Mouse (Mus musculus): Measurements from ENCODE around the gene Birc6.
"Not testable (repeated sequence)": the region's sequence is repeated elsewhere in the genome, so short reads cannot be mapped to it uniquely, and the experiment has no call there.

Birc6 gene

DNA sequence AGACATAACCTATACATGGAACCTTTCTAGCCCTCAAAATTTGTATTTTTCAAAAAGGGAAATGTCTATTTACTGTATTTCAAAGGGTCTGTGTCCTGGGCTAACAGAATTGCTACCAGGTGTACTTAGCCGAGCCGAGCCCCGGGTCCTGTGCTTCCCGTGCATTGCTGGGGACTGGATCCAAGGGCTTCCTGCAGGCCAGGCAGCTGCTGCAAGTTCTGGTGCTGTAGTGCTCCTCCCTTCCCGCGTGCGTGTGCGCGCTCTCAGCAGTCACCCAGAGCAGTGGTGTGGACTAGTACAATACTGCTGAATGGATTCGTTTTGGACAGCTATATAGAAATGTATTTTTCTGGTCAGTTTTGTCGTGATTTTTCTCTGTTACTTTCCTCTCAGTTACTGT is 31.8 kb downstream of the Birc6 start:
- DNase-seq (ENCODE audit: low read depth, low spot score), result no peak

DNA sequence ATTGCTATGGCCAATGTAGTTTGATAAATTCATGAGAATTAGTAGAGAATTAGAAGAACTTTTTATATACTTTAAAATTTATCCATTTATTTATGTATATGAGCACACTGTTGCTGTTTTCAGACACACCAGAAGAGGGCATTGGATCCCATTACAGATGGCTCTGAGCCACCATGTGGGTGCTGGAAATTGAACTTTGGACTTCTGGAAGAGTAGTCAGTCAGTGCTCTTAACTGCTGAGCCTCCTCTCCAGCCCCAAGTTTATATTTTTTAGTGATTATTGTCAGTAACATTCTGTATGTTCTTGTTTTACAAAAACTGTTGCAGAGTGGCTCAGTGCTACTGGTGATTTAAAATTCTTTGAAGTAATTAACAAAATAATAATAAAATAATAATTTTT is 36.1 kb downstream of the Birc6 start:
- DNase-seq (ENCODE audit: low read depth, low spot score), result no peak

DNA sequence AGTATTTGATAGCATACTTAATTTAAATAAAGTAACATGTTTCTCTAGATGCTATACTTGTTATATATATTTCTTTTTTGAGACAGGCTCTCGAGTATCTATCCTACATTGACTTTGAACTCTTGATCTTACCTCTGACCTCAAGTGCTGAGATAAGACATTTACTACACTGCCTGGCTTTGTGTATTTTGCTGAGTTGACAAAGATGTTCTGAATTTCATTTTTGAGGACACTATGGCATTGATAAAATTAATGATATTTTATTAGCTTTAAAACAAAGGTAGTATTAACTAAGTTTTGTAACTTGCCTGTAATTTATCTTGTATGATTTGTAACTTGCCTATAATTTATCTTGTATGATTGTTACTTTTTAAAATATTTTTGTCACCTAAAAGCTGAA is 41.1 kb downstream of the Birc6 start:
- DNase-seq (ENCODE audit: low read depth, low spot score), result no peak

DNA sequence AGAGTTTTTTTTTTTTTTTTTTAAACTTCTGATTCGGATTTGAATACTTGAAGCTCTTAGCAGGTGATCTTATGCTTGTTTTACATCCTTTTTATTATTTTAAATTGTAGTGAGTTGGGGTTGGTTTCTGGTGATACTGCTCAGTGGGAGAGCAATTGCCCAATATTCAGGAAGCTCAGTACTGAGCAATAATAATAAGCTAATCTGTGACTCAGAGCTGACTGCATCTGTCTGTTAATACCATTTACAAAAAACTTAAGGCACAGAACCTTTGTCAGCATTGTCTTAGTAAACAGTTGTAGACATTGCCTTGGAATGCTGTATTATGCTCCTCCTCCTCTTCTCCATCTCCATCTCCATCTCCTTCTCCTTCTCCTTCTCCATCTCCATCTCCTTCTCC is 42.5 kb downstream of the Birc6 start:
- no peak for DNase-seq (ENCODE audit: low read depth, low spot score)

DNA sequence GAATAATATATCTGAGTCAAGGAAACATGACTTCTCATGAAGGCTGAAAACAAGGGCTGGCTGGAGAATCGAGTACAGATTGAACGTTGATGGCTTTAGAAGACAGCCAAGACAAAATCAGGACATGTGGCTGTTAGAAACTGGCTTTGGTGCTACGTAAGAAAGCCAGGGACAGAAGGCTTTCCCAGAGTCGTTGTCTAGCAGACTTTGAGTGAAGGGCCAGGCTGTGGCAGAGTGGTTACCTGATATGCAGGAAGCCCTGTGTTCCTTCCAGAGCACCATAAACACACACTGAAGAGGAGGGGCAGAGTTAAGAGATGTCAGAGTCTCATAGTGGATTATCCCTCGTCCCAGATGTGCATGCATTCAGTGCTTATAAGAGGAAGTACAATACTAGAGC is 49.1 kb downstream of the Birc6 start:
- DNase-seq (ENCODE audit: low read depth, low spot score), result no peak

DNA sequence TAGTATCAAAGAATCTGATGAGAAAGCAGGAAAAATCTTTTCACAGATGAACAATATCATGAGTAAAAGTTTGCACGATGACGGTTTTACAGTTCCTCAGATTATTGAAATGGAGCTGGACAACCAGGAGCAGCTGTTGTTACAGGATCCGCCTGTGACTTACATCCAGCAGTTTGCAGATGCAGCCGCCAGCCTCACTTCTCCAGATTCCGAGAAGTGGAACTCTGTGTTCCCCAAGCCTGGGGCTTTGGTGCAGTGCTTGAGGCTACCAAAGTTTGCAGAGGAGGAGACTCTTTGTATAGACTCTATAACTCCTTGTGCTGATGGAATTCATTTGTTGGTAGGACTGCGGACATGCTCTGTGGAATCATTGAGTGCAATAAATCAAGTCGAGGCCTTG is 51.5 kb downstream of the Birc6 start:
- no peak for DNase-seq (ENCODE audit: low read depth, low spot score)

DNA sequence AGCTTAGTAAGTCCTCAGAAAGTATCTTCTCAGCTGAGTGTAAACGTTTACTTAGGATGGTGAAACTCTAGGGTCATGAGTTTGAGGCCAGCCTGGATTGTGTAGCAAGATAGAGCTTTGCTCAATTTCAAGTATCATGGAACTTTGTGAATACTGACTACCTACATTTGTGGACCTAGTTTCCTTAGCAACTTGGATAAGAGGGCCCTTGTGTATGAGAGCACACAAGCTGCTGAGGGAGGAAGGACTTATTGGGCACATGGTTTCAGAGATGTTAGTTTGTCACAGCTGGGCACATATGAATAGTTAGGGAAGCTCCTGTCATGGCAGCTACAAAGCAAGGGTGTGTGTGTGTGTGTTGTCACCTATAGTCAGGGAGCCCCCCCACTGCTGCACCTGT is 52.6 kb downstream of the Birc6 start:
- no peak for DNase-seq (ENCODE audit: low read depth, low spot score)

DNA sequence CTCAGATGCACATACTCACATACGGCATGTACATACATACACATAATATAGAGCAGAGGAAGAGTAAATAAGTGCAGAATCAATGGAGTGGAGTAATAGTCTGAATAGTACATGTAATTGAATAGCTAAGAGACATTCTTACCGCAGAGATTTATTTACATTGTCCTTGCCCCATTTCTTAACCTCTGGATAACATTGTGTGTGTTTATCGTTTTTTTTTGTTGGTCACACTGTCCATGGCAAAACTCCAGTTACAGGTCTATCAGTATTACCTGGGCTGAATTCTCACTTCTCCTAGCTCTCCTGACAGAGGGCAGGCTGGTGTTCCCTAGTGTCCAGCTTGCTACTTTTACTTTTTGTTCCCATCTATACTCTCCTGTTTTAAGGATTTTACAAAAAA is 58.7 kb downstream of the Birc6 start:
- no peak for DNase-seq (ENCODE audit: low read depth, low spot score)

DNA sequence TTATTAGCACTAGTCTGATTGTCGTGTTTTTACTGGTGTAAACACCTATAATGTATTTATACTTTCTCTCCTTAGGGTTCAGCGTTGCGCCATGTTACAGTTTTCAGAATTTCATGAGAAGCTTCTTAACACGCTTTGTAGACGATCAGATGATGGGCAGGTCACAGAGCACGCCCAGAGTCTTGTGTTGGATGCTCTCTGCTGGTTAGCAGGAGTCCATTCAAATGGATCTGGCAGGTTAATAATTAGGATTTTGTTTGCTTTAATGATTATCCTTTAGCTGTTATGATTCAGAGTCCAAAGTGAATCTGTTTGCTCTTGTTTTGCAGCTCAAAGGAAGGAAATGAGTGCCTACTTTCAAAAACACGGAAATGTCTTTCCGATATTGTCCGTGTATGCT is 70.8 kb downstream of the Birc6 start:
- no peak for DNase-seq (ENCODE audit: low read depth, low spot score)

DNA sequence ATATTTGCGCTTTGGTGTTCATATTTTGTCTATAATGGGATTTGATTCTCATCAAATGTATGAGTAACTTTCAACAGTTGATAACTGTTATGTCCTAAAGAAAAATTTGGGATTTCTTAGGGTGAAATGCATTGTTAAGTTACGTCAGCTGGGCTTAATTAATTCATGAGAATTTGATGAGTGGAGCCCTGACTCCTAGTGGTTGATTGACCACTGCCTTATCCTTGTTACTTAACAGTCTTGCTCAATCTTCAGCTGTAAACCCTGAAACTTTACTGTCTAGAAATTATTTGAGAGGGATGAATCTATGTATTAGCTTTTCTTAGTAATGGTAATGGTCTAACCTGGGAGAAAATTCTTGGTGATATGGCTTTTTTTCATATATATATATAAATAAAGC is 71.3 kb downstream of the Birc6 start:
- no peak for DNase-seq (ENCODE audit: low read depth, low spot score)

DNA sequence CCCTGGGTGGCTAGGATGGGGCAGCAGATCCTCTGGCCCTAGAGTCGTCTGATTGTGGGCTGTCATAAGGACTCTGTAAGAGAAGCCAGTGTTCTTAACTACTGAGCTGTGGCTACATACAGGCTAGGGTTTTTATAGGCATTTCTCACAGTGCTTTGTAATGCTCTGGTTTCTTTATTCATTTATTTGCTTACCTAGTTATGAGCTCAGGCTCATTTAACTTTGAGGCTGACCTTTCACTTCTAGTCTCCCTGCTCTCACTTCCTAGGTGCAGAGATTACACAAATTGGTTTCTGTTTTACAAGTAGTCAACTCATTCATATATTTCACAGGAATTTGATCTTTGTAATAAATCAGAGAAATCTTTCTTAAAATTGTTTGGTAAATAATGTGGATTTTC is 73.1 kb downstream of the Birc6 start:
- no peak for DNase-seq (ENCODE audit: low read depth, low spot score)

DNA sequence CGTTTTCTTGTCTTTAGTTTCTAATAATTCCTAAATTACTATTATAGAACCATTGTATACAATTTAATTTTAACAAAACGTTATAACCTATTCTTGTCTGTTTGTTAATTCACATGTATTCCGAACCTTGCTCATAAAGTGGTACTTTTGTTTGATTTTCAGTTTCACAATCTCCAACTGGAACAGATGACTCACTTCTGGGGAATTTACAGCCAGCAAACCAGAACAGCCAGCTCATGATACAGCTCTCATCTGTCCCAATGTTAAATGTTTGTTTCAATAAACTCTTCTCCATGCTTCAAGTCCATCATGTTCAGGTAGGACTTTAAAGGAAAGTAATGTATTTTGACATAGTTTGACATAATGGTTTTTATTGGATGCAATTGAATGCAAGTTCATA is 102.7 kb downstream of the Birc6 start:
- no peak for DNase-seq (ENCODE audit: low read depth, low spot score)

DNA sequence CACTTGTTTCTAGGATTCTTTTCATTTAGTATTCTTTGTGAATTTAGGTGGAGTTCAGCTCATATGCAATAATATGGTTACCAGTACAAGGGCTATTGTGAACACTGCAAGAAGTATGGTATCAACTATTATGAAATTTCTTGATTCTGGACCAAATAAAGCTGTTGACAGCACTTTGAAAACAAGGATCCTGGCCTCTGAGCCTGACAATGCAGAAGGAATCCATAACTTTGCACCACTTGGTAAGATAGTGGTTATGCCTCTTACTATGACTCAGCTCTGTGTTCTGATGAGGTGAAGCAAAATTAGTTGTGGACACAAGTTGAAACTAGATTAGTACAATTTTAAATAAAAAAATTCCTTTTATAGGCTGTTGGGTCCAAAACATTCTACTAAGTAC is 114.3 kb downstream of the Birc6 start:
- no peak for DNase-seq (ENCODE audit: low read depth, low spot score)

DNA sequence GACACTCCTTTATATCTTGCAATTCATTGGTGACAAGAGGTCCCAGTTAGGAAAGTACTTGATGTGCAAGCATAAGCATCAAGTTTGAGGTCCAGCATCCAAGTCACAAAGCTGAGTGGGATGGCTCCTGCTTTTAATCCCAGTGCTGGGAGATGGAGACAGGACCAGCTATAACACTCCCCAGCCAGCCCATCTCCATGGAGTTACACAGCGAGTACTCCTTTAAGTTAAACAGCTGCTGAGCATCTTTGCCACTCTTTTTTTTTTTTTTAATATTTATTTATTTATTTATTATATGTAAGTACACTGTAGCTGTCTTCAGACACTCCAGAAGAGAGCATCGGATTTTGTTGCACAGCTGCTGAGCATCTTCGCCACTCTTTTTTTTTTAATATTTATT is 130.3 kb downstream of the Birc6 start:
- DNase-seq (ENCODE audit: low read depth, low spot score), result no peak

DNA sequence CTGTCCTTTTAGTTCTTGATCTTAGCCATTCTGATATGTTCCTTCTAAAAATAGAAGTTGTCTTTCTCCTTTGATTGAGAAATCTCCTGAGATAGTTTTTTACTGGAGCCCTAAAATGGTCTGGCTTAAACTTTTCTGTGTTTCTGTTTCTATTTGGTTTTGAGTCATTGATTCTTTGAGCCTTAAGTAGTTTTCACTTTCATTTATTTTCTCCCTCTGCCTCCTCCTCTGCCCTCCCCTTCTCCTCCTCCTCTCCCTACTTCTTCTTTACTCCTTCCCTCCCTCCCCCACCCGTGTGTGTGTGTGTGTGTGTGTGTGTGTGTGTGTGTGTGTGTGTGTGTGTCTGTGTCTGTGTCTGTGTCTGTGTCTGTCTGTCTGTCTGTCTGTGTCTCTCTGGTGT is 139.9 kb downstream of the Birc6 start:
- DNase-seq (ENCODE audit: low read depth, low spot score), result no peak

DNA sequence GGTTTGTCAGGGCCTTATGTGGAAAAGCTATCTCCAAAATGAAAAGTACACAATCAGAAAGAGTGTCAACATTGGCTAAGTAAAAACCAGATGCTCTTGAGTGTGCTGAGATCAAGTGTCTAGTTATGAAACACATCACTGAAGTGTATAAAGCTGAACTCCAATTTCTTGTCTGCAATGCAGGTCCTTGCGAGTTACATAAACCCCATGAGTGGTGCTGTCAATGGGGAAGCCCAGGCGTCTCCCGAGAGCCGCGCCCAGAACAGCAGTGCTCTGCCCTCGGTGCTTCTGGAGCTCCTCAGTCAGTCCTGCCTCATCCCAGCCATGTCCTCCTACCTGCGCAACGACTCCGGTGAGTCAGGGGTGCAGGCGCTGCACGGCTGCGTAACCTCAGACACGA is 141.9 kb downstream of the Birc6 start:
- no peak for DNase-seq (ENCODE audit: low read depth, low spot score)

DNA sequence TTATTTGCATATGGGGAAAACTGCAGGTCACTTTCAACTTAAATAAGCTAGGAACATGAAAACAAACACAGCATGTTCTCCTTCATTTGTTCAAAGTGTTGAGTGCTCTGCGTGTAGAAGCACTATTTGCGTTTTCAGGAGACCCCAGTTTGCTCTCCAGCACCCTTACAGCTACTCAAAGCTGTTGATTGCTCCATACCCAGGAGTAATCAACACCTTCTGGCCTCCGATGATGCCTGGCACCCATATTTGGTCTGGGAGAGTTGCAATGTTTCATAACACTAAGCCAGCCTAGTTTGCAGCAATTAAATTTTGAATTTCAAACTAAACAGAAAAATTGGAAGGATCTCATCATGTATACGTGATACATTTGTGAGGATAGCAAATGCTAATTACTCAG is 144.4 kb downstream of the Birc6 start:
- DNase-seq (ENCODE audit: low read depth, low spot score), result no peak

DNA sequence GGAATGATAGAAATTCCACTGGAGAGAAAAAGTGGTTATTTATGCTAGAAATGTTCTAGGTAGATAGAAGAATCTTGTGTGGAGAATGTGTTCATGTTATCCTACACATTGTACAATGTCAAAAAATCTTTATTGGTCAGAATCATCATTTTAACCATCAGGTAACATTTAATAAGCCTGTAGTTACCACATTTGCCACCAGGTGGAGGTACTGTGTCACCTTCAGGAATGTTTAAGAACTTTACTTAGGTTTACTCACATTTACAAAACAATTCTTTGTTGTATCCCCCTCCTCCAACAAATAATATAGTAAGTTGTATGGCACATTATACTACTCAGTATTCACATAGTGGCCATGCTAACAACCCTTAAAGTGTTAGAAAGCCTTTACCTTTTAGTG is 145.2 kb downstream of the Birc6 start:
- peak; percentile 50 for DNase-seq (ENCODE audit: low read depth, low spot score)

DNA sequence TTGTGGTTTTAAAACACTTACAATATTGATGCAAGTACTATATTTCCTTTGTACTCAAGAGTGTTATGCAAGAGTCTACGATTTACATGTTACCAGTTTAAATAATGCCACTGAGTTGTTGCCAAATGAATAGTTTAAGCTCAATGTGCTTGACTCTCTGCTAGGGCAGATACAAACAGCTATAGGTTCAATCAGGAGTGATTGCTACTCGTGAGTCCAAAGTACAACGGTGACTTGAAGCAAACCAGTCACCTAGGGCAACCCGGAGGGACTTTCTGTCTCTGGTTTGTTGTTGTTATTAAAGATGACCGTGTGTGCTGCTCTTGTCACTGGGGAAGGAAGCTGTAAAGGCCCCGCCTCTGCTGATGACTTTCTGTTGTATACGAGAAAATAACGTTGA is 150.0 kb downstream of the Birc6 start:
- no peak for DNase-seq (ENCODE audit: low read depth, low spot score)

DNA sequence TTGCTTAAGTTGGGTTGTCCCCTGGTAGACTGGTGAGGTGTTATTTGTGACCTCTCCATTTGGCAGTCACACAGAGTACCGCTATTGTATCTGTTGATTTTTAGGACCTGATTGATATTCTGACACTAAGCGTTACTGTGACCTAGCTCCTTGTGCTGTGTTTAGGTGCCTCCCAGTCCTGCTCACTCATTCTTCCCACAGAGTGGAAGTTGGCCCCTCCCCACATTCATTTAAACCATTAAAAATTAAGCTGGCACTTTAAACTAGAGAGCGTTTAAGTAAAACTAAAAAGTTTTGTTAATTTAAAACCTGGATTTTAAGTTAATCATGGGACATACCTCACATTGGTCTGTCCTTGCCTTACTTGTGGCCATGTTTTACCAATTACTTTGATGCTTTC is 156.8 kb downstream of the Birc6 start:
- DNase-seq (ENCODE audit: low read depth, low spot score), result no peak

DNA sequence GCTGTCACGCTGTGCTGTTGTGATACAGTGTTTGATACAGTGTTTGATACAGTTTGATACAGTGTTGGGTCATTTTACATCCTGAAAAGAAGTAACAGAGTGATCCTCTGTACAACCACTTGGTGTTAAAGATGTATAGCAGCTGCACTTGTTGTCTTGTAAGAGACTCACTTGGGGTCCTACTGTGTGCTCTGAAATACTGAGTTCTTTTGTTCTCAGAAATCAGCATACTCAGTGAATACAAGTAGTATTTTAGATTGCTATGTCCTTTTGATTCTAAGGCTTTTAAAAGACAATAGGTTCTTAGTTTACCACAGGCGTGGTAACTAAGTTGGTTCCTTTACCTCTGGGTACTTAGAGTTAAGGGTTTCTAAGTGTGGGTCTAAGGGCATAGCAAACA is 160.5 kb downstream of the Birc6 start:
- DNase-seq (ENCODE audit: low read depth, low spot score), result no peak

DNA sequence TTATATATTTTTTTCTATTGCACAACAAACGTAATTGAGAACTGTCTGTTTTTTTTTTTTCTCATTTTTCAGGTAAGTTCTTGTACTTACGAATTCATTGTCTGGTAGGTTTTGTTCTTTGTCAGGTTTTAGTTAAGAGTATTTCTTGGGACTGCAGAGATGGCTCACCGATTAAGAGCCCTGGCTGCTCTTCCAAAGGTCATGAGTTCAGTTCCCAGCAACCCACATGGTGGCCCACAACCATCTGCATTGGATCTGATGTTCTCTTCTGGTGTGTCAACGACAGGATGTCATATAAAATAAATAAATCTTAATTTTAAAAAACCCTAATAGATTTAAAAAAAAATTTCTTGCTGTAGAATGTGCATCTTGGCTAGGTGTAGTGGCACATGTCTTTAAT is 161.3 kb downstream of the Birc6 start:
- DNase-seq (ENCODE audit: low read depth, low spot score), result no peak

DNA sequence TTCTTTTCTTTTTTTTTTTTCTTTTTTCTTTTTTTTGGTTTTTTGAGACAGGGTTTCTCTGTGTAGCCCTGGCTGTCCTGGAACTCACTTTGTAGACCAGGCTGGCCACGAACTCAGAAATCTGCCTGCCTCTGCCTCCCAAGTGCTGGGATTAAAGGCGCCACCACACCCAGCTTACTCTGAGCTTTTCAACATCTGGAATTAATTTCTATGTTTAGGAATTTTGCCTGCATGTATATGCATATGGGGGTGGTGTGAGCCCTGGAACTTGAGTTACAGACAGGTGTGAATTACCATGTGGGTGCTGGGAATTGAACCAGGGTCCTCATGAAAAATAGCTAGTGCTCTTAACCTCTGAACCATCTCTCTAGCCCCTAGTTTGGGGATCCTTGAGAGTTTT is 173.6 kb downstream of the Birc6 start:
- not testable (repeated sequence) for DNase-seq (ENCODE audit: low read depth, low spot score)

DNA sequence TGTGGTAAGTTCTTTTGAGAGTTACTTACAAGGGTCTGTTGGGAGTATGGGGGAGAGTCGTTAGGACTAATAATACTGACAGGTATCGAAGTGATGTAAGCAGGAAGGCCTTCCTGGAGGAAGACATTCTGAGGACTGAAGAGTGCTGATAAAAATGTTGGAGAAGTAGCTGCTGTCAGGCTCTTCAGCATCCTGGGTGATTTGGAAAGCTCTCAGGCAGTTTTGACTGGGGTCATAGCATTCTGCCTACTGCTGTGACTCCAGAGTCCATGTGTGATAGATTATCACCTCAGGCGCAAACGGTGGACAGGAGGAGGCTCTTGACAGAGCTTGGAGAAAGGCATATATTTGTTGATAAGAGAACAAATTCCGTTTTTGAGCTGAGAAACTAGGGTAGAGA is 177.4 kb downstream of the Birc6 start:
- DNase-seq (ENCODE audit: low read depth, low spot score), result no peak

DNA sequence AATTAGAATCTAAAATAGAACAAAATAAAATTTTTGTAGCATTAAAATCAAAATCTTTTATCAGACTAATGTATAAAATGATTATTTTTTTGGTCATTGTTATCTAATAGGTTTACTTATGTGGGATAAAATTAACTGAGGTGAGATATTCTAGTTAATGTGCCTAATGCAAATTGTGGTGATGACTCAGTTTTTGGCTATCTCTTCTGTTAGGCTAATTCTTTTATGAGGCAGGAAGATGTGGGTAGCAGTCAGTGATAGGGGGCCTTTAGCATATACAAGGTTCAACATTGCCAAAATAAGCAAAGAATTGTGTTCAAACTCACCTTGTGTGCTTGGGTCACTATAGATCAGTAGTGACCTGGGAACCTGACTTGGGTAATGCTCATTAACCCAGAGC is 178.5 kb downstream of the Birc6 start:
- no peak for DNase-seq (ENCODE audit: low read depth, low spot score)

Measured in A20 (cell line).